Mouse (Mus musculus): ENCODE measurements around the gene Tekt3. TPM values are rescaled to one million over a fixed set of nuclear protein-coding genes. Genes with fewer than 3 reads are reported as not detected.

Gene Tekt3
- polyA plus RNA-seq, 1 experiment from 2014 or later = not detected

DNA sequence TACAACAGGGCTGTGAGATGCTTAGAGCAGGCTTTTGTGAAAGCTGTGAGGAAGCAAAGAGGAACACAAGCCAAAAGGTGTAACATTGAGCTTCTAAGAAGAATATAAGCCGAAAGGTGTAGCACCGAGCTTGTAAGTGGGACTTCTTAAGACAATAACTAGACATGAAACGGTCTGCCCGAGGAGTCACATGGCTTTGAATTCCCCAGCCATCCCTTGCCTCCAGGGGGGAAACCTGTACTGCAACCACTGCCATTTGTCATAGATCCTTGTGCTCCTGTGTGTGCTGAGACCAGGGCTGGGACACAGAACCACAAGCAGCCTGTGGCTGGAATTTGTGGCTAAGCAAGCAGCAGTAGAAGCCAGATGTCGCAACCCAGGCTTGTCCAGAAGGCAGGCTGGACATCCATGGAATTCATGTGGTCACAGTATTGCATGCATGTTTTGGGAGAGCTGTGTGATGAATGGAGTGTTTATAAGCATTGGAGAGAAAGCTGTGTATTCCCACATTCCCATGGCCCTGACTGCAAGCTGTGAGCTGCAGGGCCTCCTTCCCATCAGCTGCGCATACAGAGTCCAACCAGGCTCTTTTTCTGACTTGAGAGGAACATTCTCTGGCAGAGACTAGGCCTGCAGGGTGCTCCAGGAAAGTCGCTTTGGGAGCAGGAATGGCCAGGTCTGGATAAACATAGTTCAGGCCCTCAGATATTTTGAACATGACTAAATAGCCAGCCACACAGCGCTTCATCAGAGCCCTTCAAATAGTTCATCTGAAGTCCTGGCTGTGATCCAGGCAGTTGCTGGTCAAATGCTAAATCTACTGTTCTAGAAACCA is 53.6 kb downstream of the Tekt3 start:
- WGBS = 83% methylated on average over 8 of the region's 8 CpGs
- H3K4me3 ChIP-seq (ENCODE audit: low read depth, low read length) = no peak overlapping the region
- H3K4me1 ChIP-seq (ENCODE audit: control insufficient read depth, insufficient read depth, low read length) = no peaks in the 10 kb centered on the region
- ATAC-seq (ENCODE audit: low read depth) = no peak
- no peak overlapping the region for H3K4me2 ChIP-seq (ENCODE audit: low read depth, low read length)
- H3K9ac ChIP-seq (replicated peaks; ENCODE audit: low read depth, low read length) = no peak overlapping the region
- no peak overlapping the region for H3K27ac ChIP-seq (ENCODE audit: low read depth, low read length)
- H3K27me3 ChIP-seq (ENCODE audit: control insufficient read depth, insufficient read depth, low read length) = no peaks in the 10 kb centered on the region
- H3K9me3 ChIP-seq (ENCODE audit: control insufficient read depth, low read length) = no peaks in the 10 kb centered on the region
- H3K36me3 ChIP-seq (ENCODE audit: control insufficient read depth, insufficient read depth, low read length) = no peaks in the 10 kb centered on the region

DNA sequence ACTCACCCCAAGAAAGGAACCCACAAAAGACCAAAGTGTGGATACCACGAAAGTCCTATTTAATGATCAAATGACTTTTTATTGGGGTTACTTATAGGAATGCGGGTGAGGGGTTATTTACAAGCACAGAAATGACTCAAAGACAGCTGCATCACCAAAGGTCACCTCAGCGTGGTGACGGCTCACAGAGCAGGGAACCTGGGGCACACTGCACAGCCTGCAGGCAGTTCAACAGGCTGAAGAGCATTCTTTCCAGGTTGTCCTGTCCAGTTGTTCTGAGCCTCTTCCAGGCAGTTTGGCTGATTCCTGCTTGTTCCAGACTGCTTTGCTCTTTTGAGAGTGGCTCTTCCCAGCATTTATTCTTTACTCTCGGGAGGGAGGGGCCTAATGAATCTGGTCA is 55.2 kb downstream of the Tekt3 start:
- WGBS = 92% methylated on average over 5 of the region's 5 CpGs

DNA sequence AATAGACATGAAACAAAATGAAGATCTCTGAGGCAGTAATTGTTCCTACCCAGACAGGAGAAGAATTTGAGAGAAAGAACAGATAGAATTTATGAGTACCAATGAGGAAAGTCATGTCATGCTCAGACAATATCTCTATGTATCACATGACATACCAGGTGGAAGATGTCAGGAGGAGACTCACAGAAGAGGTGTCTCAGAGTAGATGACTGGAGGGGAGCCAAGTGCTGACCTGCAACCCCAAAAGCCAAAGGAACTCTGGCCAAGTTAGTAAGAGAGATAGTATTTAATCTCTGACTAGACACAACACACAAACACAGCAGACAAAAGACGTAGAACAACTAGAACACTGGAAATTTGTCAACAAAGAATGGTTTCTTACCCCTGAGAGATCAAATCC is 55.8 kb downstream of the Tekt3 start:
- no peaks in the 10 kb centered on the region for H3K9me3 ChIP-seq (ENCODE audit: control insufficient read depth, low read length)
- no peak overlapping the region for H3K9ac ChIP-seq (replicated peaks; ENCODE audit: low read depth, low read length)
- no peak for ATAC-seq (ENCODE audit: low read depth)
- no peaks in the 10 kb centered on the region for H3K27me3 ChIP-seq (ENCODE audit: control insufficient read depth, insufficient read depth, low read length)
- no peak overlapping the region for H3K4me3 ChIP-seq (ENCODE audit: low read depth, low read length)
- no peaks in the 10 kb centered on the region for H3K36me3 ChIP-seq (ENCODE audit: control insufficient read depth, insufficient read depth, low read length)
- no peaks in the 10 kb centered on the region for H3K4me1 ChIP-seq (ENCODE audit: control insufficient read depth, insufficient read depth, low read length)
- no peak overlapping the region for H3K27ac ChIP-seq (ENCODE audit: low read depth, low read length)
- no peak overlapping the region for H3K4me2 ChIP-seq (ENCODE audit: low read depth, low read length)
- 96% methylated on average over 1 of the region's 1 CpGs for WGBS

More for the DNA sequence above, 55.2 kb downstream of the Tekt3 start:
- H3K9me3 ChIP-seq (ENCODE audit: control insufficient read depth, low read length) = no peaks in the 10 kb centered on the region
- no peak for ATAC-seq (ENCODE audit: low read depth)
- H3K27ac ChIP-seq (ENCODE audit: low read depth, low read length) = no peak overlapping the region
- H3K9ac ChIP-seq (replicated peaks; ENCODE audit: low read depth, low read length) = no peak overlapping the region
- H3K27me3 ChIP-seq (ENCODE audit: control insufficient read depth, insufficient read depth, low read length) = no peaks in the 10 kb centered on the region
- H3K36me3 ChIP-seq (ENCODE audit: control insufficient read depth, insufficient read depth, low read length) = no peaks in the 10 kb centered on the region
- no peak overlapping the region for H3K4me2 ChIP-seq (ENCODE audit: low read depth, low read length)
- no peak overlapping the region for H3K4me3 ChIP-seq (ENCODE audit: low read depth, low read length)
- H3K4me1 ChIP-seq (ENCODE audit: control insufficient read depth, insufficient read depth, low read length) = no peaks in the 10 kb centered on the region

DNA sequence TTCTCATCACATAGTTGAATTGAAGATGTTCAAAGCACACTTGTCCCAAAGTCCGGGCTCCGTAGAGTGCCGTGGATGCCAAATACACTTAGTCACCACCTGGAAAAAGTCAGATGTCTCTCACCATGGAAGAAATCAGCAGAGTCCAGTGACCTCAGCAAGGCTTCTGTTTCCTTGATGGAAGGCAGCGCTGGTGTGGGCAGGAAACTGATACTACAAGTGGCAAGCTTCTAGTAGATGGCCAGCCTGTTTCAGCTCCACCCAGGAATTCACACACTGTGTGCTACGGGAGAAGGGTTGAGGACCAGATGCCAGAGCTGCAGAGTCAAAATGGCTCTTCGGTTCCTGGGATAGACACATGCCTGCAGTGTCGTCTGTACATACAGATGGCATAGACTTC is 58.3 kb downstream of the Tekt3 start:
- no peak overlapping the region for H3K9ac ChIP-seq (replicated peaks; ENCODE audit: low read depth, low read length)
- 90% methylated on average over 7 of the region's 7 CpGs for WGBS
- no peaks in the 10 kb centered on the region for H3K36me3 ChIP-seq (ENCODE audit: control insufficient read depth, insufficient read depth, low read length)
- no peak overlapping the region for H3K4me3 ChIP-seq (ENCODE audit: low read depth, low read length)
- ATAC-seq (ENCODE audit: low read depth) = no peak
- no peaks in the 10 kb centered on the region for H3K9me3 ChIP-seq (ENCODE audit: control insufficient read depth, low read length)
- H3K27ac ChIP-seq (ENCODE audit: low read depth, low read length) = no peak overlapping the region
- H3K4me2 ChIP-seq (ENCODE audit: low read depth, low read length) = no peak overlapping the region
- no peaks in the 10 kb centered on the region for H3K4me1 ChIP-seq (ENCODE audit: control insufficient read depth, insufficient read depth, low read length)
- no peaks in the 10 kb centered on the region for H3K27me3 ChIP-seq (ENCODE audit: control insufficient read depth, insufficient read depth, low read length)

DNA sequence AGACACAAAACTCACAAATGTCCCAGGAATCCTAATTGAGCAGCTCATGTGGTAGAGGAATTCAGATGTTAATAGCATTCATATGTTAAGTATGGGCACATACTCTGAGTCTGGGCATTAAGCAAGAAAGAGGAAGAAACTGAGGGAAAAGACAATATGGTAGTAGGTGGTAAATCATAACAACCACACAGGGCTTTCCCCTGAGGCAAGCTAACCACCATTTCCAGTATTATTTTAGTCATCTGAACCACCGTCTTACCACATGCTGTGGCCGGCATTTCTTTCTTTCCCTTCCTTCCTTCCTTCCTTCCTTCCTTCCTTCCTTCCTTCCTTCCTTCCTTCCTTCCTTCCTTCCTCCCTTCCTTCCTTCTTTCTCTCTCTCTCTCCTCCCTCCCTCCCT is 60.8 kb downstream of the Tekt3 start:
- H3K27ac ChIP-seq (ENCODE audit: low read depth, low read length) = no peak overlapping the region
- H3K27me3 ChIP-seq (ENCODE audit: control insufficient read depth, insufficient read depth, low read length) = no peaks in the 10 kb centered on the region
- no peak overlapping the region for H3K4me3 ChIP-seq (ENCODE audit: low read depth, low read length)
- no peak overlapping the region for H3K9ac ChIP-seq (replicated peaks; ENCODE audit: low read depth, low read length)
- H3K4me1 ChIP-seq (ENCODE audit: control insufficient read depth, insufficient read depth, low read length) = no peaks in the 10 kb centered on the region
- H3K9me3 ChIP-seq (ENCODE audit: control insufficient read depth, low read length) = no peaks in the 10 kb centered on the region
- 82% methylated on average over 2 of the region's 2 CpGs for WGBS
- no peaks in the 10 kb centered on the region for H3K36me3 ChIP-seq (ENCODE audit: control insufficient read depth, insufficient read depth, low read length)
- H3K4me2 ChIP-seq (ENCODE audit: low read depth, low read length) = no peak overlapping the region
- no peak for ATAC-seq (ENCODE audit: low read depth)

DNA sequence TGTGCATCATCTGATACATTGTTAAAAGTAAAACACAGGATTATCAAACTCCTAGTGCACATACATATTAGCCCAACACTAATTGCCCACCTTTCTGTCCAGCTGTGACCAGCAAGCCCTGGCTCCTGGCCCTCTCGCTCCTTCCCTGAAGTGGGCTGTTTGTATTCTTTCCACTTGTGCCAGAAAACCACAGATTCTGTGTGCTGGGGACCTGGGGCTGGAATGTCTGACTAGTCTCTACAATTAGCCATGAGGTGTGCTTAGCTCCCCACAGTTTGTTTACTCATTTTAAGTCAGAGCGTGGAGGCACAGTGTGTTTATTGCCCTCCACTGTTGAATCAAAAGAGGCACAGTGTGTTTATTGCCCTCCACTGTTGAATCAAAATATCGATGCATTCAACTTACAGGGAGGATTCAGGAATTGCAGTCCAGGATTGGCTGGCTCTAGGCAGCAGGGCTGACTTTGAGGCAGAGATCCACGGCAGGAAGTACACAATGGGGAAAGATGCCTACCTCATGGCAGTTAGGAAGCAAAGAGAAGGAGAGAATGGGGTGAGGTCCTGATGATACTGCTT is 61.4 kb downstream of the Tekt3 start:
- Histone ChIP-seq H3K4me2 (ENCODE audit: low read depth, low read length) (no peak overlapping the region), H3K9ac (replicated peaks; ENCODE audit: low read depth, low read length) (no peak overlapping the region), H3K27ac (ENCODE audit: low read depth, low read length) (no peak overlapping the region), H3K36me3 (ENCODE audit: control insufficient read depth, insufficient read depth, low read length) (no peaks in the 10 kb centered on the region), H3K4me1 (ENCODE audit: control insufficient read depth, insufficient read depth, low read length) (no peaks in the 10 kb centered on the region), H3K27me3 (ENCODE audit: control insufficient read depth, insufficient read depth, low read length) (no peaks in the 10 kb centered on the region), H3K9me3 (ENCODE audit: control insufficient read depth, low read length) (no peaks in the 10 kb centered on the region), H3K4me3 (ENCODE audit: low read depth, low read length) (no peak overlapping the region)
- ATAC-seq (ENCODE audit: low read depth) = no peak
- WGBS = 33% methylated on average over 4 of the region's 4 CpGs

DNA sequence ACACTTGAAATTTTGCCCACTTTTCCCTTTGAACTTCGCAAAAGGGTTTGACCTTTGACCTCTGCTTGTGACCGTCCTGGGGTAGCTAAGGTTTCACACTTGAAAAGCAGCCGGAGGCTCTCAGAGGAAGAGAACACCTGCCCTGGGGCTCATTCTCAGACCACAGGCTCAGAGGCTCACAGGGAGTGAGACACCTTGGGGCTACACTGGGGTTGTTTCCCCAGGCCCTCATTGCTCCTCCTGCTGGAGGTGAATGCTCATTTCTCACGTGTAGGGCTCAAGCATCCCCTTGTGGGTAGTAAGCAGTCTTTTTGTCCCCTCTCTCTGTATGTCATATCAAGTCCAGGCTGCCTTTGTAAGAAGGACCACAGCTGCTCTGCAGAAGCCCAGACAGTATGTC is 62.9 kb downstream of the Tekt3 start:
- Histone ChIP-seq H3K9ac (replicated peaks; ENCODE audit: low read depth, low read length) (no peak overlapping the region), H3K4me1 (ENCODE audit: control insufficient read depth, insufficient read depth, low read length) (no peaks in the 10 kb centered on the region), H3K4me2 (ENCODE audit: low read depth, low read length) (no peak overlapping the region), H3K27ac (ENCODE audit: low read depth, low read length) (no peak overlapping the region), H3K27me3 (ENCODE audit: control insufficient read depth, insufficient read depth, low read length) (peaks cover under 1% of the 10 kb centered on the region), H3K4me3 (ENCODE audit: low read depth, low read length) (no peak overlapping the region), H3K9me3 (ENCODE audit: control insufficient read depth, low read length) (no peaks in the 10 kb centered on the region), H3K36me3 (ENCODE audit: control insufficient read depth, insufficient read depth, low read length) (no peaks in the 10 kb centered on the region)
- no peak for ATAC-seq (ENCODE audit: low read depth)
- 14% methylated on average over 4 of the region's 4 CpGs for WGBS

DNA sequence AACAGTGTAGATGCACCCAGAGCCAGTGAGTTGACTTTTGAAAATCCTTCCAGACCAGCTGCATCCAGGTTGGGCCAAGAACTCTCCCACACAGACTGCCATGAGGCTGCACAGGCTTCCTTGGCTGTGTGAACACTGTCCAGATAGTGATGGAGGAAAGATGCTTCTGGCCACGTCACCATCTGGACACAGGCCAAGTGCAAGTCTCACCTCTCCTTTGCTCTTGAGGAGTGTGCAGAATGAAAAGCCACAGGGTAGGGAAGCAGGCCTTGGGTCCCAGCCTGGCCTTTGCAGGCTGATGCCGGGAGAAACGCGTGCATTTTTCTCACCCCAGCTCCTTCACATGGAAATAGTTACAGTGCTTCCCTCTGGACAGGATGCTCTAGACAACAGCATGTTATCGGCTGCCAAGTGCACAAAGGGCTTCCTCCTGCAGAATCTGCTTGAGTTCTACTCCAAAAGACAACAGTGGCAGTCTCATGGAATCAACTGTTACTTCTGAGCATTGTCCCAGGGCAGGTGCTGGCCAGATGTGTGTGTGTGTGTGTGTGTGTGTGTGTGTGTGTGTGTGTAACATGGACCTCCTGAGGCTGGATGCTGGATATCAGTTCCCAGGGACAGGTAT is 64.5 kb downstream of the Tekt3 start:
- peaks cover 14% of the 10 kb centered on the region for H3K27me3 ChIP-seq (ENCODE audit: control insufficient read depth, insufficient read depth, low read length)
- H3K36me3 ChIP-seq (ENCODE audit: control insufficient read depth, insufficient read depth, low read length) = no peaks in the 10 kb centered on the region
- H3K4me3 ChIP-seq (ENCODE audit: low read depth, low read length) = no peak overlapping the region
- H3K9me3 ChIP-seq (ENCODE audit: control insufficient read depth, low read length) = no peaks in the 10 kb centered on the region
- 73% methylated on average over 5 of the region's 5 CpGs for WGBS
- H3K9ac ChIP-seq (replicated peaks; ENCODE audit: low read depth, low read length) = no peak overlapping the region
- no peak overlapping the region for H3K27ac ChIP-seq (ENCODE audit: low read depth, low read length)
- H3K4me2 ChIP-seq (ENCODE audit: low read depth, low read length) = no peak overlapping the region
- 0 out of 2 replicates have a peak, but pooled peaks cover under 1% of the 10 kb centered on the region for H3K4me1 ChIP-seq (ENCODE audit: control insufficient read depth, insufficient read depth, low read length)
- ATAC-seq (ENCODE audit: low read depth) = no peak

DNA sequence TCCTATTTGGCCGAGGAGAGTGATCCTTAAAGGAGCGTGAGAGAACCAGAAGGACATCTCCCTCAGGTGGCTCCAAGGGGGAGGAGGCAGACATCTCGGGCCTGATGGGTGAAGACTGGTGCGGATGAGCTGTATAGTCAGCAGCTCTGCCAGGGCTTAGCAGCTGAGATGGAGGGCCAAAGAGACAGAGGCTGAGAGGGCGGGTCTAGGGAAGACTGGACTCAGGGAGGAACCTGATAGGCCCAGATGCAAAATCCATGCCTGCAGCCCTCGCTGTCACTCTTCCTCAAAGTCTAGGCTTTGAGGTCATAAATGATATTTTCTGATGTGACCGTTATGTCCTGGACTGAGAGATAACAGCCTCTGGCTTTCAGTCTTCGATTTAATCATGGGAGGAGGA is 65.5 kb downstream of the Tekt3 start:
- 78% methylated on average over 8 of the region's 8 CpGs for WGBS
- Histone ChIP-seq H3K4me2 (ENCODE audit: low read depth, low read length) (no peak overlapping the region), H3K36me3 (ENCODE audit: control insufficient read depth, insufficient read depth, low read length) (no peaks in the 10 kb centered on the region), H3K27me3 (ENCODE audit: control insufficient read depth, insufficient read depth, low read length) (peaks cover 24% of the 10 kb centered on the region), H3K4me1 (ENCODE audit: control insufficient read depth, insufficient read depth, low read length) (peaks cover 6% of the 10 kb centered on the region; the same call in 1 of the 2 replicates), H3K9me3 (ENCODE audit: control insufficient read depth, low read length) (no peaks in the 10 kb centered on the region), H3K4me3 (ENCODE audit: low read depth, low read length) (no peak overlapping the region), H3K9ac (replicated peaks; ENCODE audit: low read depth, low read length) (no peak overlapping the region), H3K27ac (ENCODE audit: low read depth, low read length) (no peak overlapping the region)
- no peak for ATAC-seq (ENCODE audit: low read depth)
